Mouse (Mus musculus): Measurements from ENCODE around the gene Samm50. TPM values are rescaled to one million over a fixed set of nuclear protein-coding genes. Genes with fewer than 3 reads are reported as not detected.

The Samm50 gene
- polyA plus RNA-seq, 1 experiment from 2014 or later, result 86.6 TPM

GRCm38 (mm10) chr15:84186196-84186595 is 5.8 kb upstream of the Samm50 start:
- 49% methylated on average over 4 of the region's 4 CpGs for WGBS
- Histone ChIP-seq H3K9me3 (no peaks in the 10 kb centered on the region), H3K36me3 (replicated peaks) (no peaks in the 10 kb centered on the region), H3K27me3 (replicated peaks) (no peaks in the 10 kb centered on the region), H3K9ac (no peak overlapping the region), H3K4me3 (no peak overlapping the region), H3K27ac (no peak overlapping the region), H3K4me1 (no peaks in the 10 kb centered on the region), H3K4me2 (no peak overlapping the region)
- ATAC-seq (replicated peaks), result no peak

- Histone ChIP-seq H3K4me1 (peaks cover 17% of the 10 kb centered on the region), H3K4me3 (no peak overlapping the region), H3K9ac (no peak overlapping the region), H3K4me2 (no peak overlapping the region), H3K27me3 (replicated peaks) (no peaks in the 10 kb centered on the region), H3K9me3 (no peaks in the 10 kb centered on the region), H3K27ac (no peak overlapping the region), H3K36me3 (replicated peaks) (no peaks in the 10 kb centered on the region)
- 56% methylated on average over 2 of the region's 2 CpGs for WGBS
- no peak for ATAC-seq (replicated peaks)
Measured at GRCm38 (mm10) chr15:84188887-84189530, 3.0 kb upstream of the Samm50 start.

- Histone ChIP-seq H3K4me2 (no peak overlapping the region), H3K27me3 (replicated peaks) (no peaks in the 10 kb centered on the region), H3K4me3 (no peak overlapping the region), H3K36me3 (replicated peaks) (no peaks in the 10 kb centered on the region), H3K4me1 (peaks cover 17% of the 10 kb centered on the region), H3K9ac (no peak overlapping the region), H3K27ac (no peak overlapping the region), H3K9me3 (no peaks in the 10 kb centered on the region)
- ATAC-seq (replicated peaks), result no peak
- 51% methylated on average over 3 of the region's 3 CpGs for WGBS
Measured at GRCm38 (mm10) chr15:84189881-84190280, 2.2 kb upstream of the Samm50 start.

GRCm38 (mm10) chr15:84191724-84192057 is 350 bp upstream of the Samm50 start:
- 2% methylated on average over 9 of the region's 9 CpGs for WGBS
- Histone ChIP-seq H3K4me2 (peak overlapping the region; percentile 58), H3K27me3 (replicated peaks) (no peaks in the 10 kb centered on the region), H3K4me1 (peaks cover 17% of the 10 kb centered on the region), H3K9me3 (no peaks in the 10 kb centered on the region), H3K4me3 (peak overlapping the region; percentile 67), H3K27ac (peak overlapping the region; percentile 89), H3K9ac (peak overlapping the region; percentile 68), H3K36me3 (replicated peaks) (no peaks in the 10 kb centered on the region)
- ATAC-seq (replicated peaks), result peak; percentile 6; the same call in 1 of the 2 replicates

GRCm38 (mm10) chr15:84196486-84197165 is 4.6 kb downstream of the Samm50 start:
- Histone ChIP-seq H3K4me1 (peaks cover 13% of the 10 kb centered on the region), H3K27me3 (replicated peaks) (no peaks in the 10 kb centered on the region), H3K4me3 (no peak overlapping the region), H3K4me2 (no peak overlapping the region), H3K9ac (no peak overlapping the region), H3K9me3 (no peaks in the 10 kb centered on the region), H3K36me3 (replicated peaks) (peaks cover 39% of the 10 kb centered on the region), H3K27ac (no peak overlapping the region)
- 91% methylated on average over 8 of the region's 8 CpGs for WGBS
- no peak for ATAC-seq (replicated peaks)

- no peak overlapping the region for H3K4me2 ChIP-seq
- no peak overlapping the region for H3K27ac ChIP-seq
- no peak overlapping the region for H3K4me3 ChIP-seq
- peaks cover 57% of the 10 kb centered on the region; the same call in 1 of the 2 replicates for H3K36me3 ChIP-seq (replicated peaks)
- H3K9ac ChIP-seq, result no peak overlapping the region
- no peaks in the 10 kb centered on the region for H3K27me3 ChIP-seq (replicated peaks)
- no peaks in the 10 kb centered on the region for H3K9me3 ChIP-seq
- WGBS, result 98% methylated on average over 4 of the region's 4 CpGs
- H3K4me1 ChIP-seq, result peaks cover under 1% of the 10 kb centered on the region
- no peak for ATAC-seq (replicated peaks)
Measured at GRCm38 (mm10) chr15:84207327-84207726, 15.3 kb downstream of the Samm50 start.

- 90% methylated on average over 11 of the region's 11 CpGs for WGBS
- H3K4me2 ChIP-seq, result no peak overlapping the region
- no peak for ATAC-seq (replicated peaks)
- H3K27me3 ChIP-seq (replicated peaks), result no peaks in the 10 kb centered on the region
- H3K36me3 ChIP-seq (replicated peaks), result peaks cover 41% of the 10 kb centered on the region; the same call in 1 of the 2 replicates
- no peaks in the 10 kb centered on the region for H3K9me3 ChIP-seq
- no peak overlapping the region for H3K4me3 ChIP-seq
- H3K9ac ChIP-seq, result no peak overlapping the region
- peaks cover 4% of the 10 kb centered on the region for H3K4me1 ChIP-seq
- no peak overlapping the region for H3K27ac ChIP-seq
Measured at GRCm38 (mm10) chr15:84209517-84210412, 17.7 kb downstream of the Samm50 start.

DNA sequence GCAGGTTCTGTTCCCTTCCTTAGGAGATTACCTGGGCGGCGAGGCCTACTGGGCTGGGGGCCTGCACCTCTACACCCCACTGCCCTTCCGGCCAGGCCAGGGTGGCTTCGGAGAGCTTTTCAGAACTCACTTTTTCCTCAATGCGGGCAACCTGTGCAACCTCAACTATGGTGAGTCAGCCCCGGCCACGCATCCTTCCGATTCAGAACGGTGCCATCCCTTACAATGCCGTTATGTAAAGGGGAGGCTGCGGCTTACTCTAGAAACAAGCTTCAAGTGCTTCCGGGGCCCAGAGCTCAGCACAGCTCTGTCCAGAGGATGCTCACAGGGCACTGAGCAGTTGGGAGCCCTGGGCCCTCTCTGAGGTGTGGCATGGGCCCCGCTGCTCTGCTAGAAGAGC is 18.4 kb downstream of the Samm50 start:
- H3K9me3 ChIP-seq, result no peaks in the 10 kb centered on the region
- H3K4me2 ChIP-seq, result no peak overlapping the region
- WGBS, result 96% methylated on average over 13 of the region's 13 CpGs
- H3K9ac ChIP-seq, result no peak overlapping the region
- no peak for ATAC-seq (replicated peaks)
- no peak overlapping the region for H3K27ac ChIP-seq
- peaks cover 4% of the 10 kb centered on the region for H3K4me1 ChIP-seq
- no peaks in the 10 kb centered on the region for H3K27me3 ChIP-seq (replicated peaks)
- peaks cover 40% of the 10 kb centered on the region; the same call in 1 of the 2 replicates for H3K36me3 ChIP-seq (replicated peaks)
- no peak overlapping the region for H3K4me3 ChIP-seq

- Histone ChIP-seq H3K4me2 (no peak overlapping the region), H3K36me3 (replicated peaks) (peaks cover 38% of the 10 kb centered on the region; the same call in 1 of the 2 replicates), H3K27me3 (replicated peaks) (no peaks in the 10 kb centered on the region), H3K9me3 (no peaks in the 10 kb centered on the region), H3K9ac (no peak overlapping the region), H3K27ac (no peak overlapping the region), H3K4me3 (no peak overlapping the region), H3K4me1 (peaks cover 4% of the 10 kb centered on the region)
- ATAC-seq (replicated peaks), result no peak
- WGBS, result 93% methylated on average over 13 of the region's 13 CpGs
Measured at GRCm38 (mm10) chr15:84210941-84211340, 18.9 kb downstream of the Samm50 start.

DNA sequence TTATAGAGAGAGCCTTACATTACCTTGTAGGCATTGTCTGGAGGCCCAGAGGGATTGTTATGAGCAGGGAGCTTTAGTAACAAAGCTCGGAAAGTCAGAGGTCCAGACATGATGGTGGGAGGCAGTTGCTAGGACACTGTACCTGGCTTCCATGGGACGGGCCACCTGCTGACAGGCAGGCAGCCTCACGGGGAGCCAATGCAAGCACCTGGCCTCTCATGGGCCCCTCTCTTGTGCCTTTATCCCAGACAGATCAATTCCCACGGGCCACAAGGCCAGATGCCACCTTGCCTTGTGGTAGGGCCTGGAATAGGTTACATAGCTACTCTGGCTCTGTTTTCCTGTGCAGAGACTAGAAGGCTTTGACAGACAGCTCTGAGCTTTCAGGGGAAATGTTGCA is 19.5 kb downstream of the Samm50 start:
- no peak overlapping the region for H3K9ac ChIP-seq
- H3K4me3 ChIP-seq, result no peak overlapping the region
- H3K27me3 ChIP-seq (replicated peaks), result no peaks in the 10 kb centered on the region
- 74% methylated on average over 4 of the region's 4 CpGs for WGBS
- peaks cover 32% of the 10 kb centered on the region; the same call in 1 of the 2 replicates for H3K36me3 ChIP-seq (replicated peaks)
- no peak for ATAC-seq (replicated peaks)
- H3K9me3 ChIP-seq, result no peaks in the 10 kb centered on the region
- no peak overlapping the region for H3K4me2 ChIP-seq
- no peak overlapping the region for H3K27ac ChIP-seq
- H3K4me1 ChIP-seq, result peaks cover 7% of the 10 kb centered on the region

DNA sequence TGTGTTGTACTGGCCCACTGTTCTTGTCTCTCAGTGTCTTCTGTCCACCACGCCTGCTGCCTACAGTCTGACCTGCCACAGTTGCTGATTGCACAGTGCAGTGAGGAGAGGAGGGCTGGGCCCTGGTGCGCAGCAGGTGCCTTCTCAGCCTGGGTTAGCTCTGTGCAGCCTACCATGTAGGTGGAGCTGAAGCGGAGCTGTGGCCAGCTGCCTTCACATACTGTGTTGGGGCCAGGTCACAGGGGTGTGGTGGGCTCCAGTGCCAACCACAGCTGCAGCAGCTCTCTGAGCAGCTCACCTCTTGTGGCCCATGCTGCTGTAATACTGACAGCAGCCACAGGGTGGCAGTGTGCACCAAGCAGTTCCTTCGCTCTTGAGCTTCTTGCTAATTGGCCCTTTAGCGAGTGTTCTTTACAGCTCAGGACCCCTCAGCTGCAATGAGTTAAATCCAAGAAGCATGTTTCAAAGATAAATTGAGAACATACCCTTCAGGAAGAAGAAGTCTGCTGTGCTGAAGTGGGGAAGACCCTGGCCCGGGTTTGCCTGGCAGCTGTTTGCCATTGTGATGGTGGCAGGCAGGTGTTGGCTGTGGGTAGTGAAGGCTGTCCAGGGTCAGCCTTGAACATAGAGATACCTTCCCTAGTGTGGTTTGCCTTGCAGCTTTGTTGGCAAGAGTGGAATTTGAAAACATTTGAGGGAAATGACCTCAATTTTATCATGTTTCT is 20.2 kb downstream of the Samm50 start:
- no peak overlapping the region for H3K4me3 ChIP-seq
- no peak overlapping the region for H3K9ac ChIP-seq
- peak; percentile 59 for ATAC-seq (replicated peaks)
- no peaks in the 10 kb centered on the region for H3K9me3 ChIP-seq
- H3K4me2 ChIP-seq, result no peak overlapping the region
- no peak overlapping the region for H3K27ac ChIP-seq
- 39% methylated on average over 6 of the region's 6 CpGs for WGBS
- no peaks in the 10 kb centered on the region for H3K27me3 ChIP-seq (replicated peaks)
- H3K36me3 ChIP-seq (replicated peaks), result peaks cover 26% of the 10 kb centered on the region; the same call in 1 of the 2 replicates
- peaks cover 13% of the 10 kb centered on the region for H3K4me1 ChIP-seq

- H3K36me3 ChIP-seq (replicated peaks), result peaks cover 25% of the 10 kb centered on the region; the same call in 1 of the 2 replicates
- H3K27me3 ChIP-seq (replicated peaks), result no peaks in the 10 kb centered on the region
- WGBS, result 71% methylated on average over 2 of the region's 2 CpGs
- no peaks in the 10 kb centered on the region for H3K9me3 ChIP-seq
- H3K27ac ChIP-seq, result no peak overlapping the region
- H3K4me2 ChIP-seq, result no peak overlapping the region
- peaks cover 14% of the 10 kb centered on the region for H3K4me1 ChIP-seq
- H3K9ac ChIP-seq, result no peak overlapping the region
- ATAC-seq (replicated peaks), result no peak
- no peak overlapping the region for H3K4me3 ChIP-seq
Measured at GRCm38 (mm10) chr15:84212756-84213105, 20.7 kb downstream of the Samm50 start.

Measured in midbrain, embryonic 15.5 days (tissue).